Mouse (Mus musculus) embryonic facial prominence, embryonic 12.5 days (tissue): ENCODE results near the gene Gm20422. TPM values are rescaled to one million over a fixed set of nuclear protein-coding genes. Genes with fewer than 3 reads are reported as not detected.
"Not testable (repeated sequence)": the region's sequence is repeated elsewhere in the genome, so short reads cannot be mapped to it uniquely, and the experiment has no call there.

Experiments
- ATAC-seq: fragments of 200-750 bp; cut with Nextera tagmentation; 2 replicates; pipeline ENCODE4 v1.8.0; 2017; ENCODE audit not compliant: insufficient number of reproducible peaks, insufficient read depth, low FRiP score, low TSS enrichment
- H3K27ac ChIP-seq: fragments of 300-500 bp; sonication (generic); 2 replicates; pipeline ENCODE4 v1.5.1; 2016; ENCODE audit warnings: mild to moderate bottlenecking
- H3K27me3 ChIP-seq: fragments of 300-500 bp; sonication (generic); 2 replicates; pipeline ENCODE4 v1.6.1; 2016; ENCODE audit warnings: mild to moderate bottlenecking, moderate library complexity
- H3K36me3 ChIP-seq: fragments of 300-500 bp; sonication (generic); 2 replicates; pipeline ENCODE4 v1.6.1; 2016; ENCODE audit warnings: mild to moderate bottlenecking
- H3K4me1 ChIP-seq: fragments of 300-500 bp; sonication (generic); 2 replicates; pipeline ENCODE4 v1.6.1; 2016
- H3K4me2 ChIP-seq: fragments of 300-500 bp; sonication (generic); replicated peaks from 2 replicates; pipeline ENCODE4 v1.6.1; 2016; ENCODE audit warnings: mild to moderate bottlenecking, moderate library complexity
- H3K4me3 ChIP-seq: fragments of 300-500 bp; sonication (generic); 2 replicates; pipeline ENCODE4 v1.5.1; 2016; ENCODE audit warnings: mild to moderate bottlenecking
- H3K9ac ChIP-seq: fragments of 300-500 bp; sonication (generic); 2 replicates; pipeline ENCODE4 v1.6.1; 2016; ENCODE audit warnings: mild to moderate bottlenecking, moderate library complexity
- H3K9me3 ChIP-seq: fragments of 300-500 bp; sonication (generic); 2 replicates; pipeline ENCODE4 v1.6.1; 2016; ENCODE audit warnings: mild to moderate bottlenecking, moderate library complexity
- WGBS: fragments of 180-500 bp; shearing (Covaris S2); methylation state at CpG from one replicate; pipeline ENCODE4 v1.1.7; 2016; 5-methylcytosine and 5-hydroxymethylcytosine counted together
- polyA plus RNA-seq: library from polyadenylated mRNA; unstranded; fragments of >200 nt; fragmentation: Nextera tagmentation; extraction: Ambion mirVana; gene quantifications from 2 replicates; pipeline ENCODE4 v1.2.1, GENCODE M21; 2016

Gene Gm20422
- polyA plus RNA-seq, 1 experiment from 2014 or later: not detected

GRCm38 (mm10) chr8:69752437-69752836 is 22.2 kb downstream of the Gm20422 start:
- H3K27me3 ChIP-seq: no peaks in the 10 kb centered on the region
- peaks cover 17% of the 10 kb centered on the region for H3K36me3 ChIP-seq
- ATAC-seq: no peak
- no peak overlapping the region for H3K4me2 ChIP-seq
- H3K27ac ChIP-seq: no peak overlapping the region
- no peaks in the 10 kb centered on the region for H3K9me3 ChIP-seq
- 95% methylated on average over 2 of the region's 2 CpGs for WGBS
- no peak overlapping the region for H3K9ac ChIP-seq
- no peak overlapping the region for H3K4me3 ChIP-seq
- 0 out of 2 replicates have a peak, but pooled peaks cover 5% of the 10 kb centered on the region for H3K4me1 ChIP-seq

DNA sequence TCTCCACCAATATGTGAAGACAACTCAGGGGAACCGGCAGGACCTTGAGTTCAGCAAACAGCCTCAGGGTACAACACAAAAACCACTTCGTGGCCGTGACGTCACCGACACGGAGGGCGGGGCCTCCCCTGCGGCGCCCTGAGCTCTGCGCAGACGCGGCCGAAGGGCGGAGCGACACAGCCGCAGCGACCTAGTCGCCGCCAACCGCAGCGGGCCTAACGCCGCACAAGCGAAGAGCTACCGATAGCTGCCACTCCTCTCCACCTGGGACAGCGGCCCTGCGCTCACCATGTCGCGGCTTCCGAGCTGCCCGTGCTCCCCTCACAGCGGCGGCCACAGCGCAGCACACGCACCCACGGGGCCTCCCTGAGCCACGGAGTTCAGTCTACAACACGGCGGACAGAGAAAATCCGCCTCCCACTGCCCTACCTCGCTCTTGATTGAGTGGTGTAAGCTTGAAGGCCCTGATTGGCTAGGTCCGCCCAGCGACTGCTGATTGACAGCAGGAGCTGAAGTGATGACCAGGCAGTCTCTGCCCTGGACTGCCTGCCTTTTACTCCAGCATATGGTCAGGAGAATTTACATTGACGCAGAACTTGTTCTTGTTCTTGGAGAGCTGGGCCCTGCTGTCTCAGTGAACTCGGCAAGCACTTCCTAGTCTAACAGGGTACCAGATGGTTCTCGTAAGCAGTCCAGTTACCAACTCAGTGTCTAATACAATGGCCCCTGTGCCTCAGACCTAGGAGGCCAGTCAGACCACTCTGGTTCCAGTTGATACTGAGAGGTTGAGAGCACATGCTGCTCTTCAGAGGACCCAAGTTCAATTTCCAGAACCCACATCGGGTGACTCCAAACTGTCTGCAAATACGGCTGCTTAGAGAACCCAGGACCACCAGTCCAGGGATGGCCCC is 24.9 kb downstream of the Gm20422 start, which contains the start of gene Zfp963:
Zfp963 (minus strand) TSS at position 427 of the 911 bp plus-strand sequence.
- peak within 1 kb of the TSS; percentile 98 for H3K27ac ChIP-seq
- H3K4me1 ChIP-seq: 0 out of 2 replicates have a peak, but pooled peaks cover 5% of the 10 kb centered on the region
- H3K9ac ChIP-seq: peak within 1 kb of the TSS; percentile 78
- 4% methylated on average over 48 of the region's 48 CpGs for WGBS
- H3K4me3 ChIP-seq: peak within 1 kb of the TSS; percentile 69
- 0 out of 2 replicates have a peak, but pooled peaks cover 8% of the 10 kb centered on the region for H3K36me3 ChIP-seq
- peak within 1 kb of the TSS; percentile 54 for H3K4me2 ChIP-seq
- H3K27me3 ChIP-seq: no peaks in the 10 kb centered on the region
- H3K9me3 ChIP-seq: no peaks in the 10 kb centered on the region
- peak; percentile 98 for ATAC-seq

- no peaks in the 10 kb centered on the region for H3K4me1 ChIP-seq
- H3K36me3 ChIP-seq: peaks cover 13% of the 10 kb centered on the region
- H3K27ac ChIP-seq: no peak overlapping the region
- H3K9me3 ChIP-seq: no peaks in the 10 kb centered on the region
- no peak for ATAC-seq
- H3K9ac ChIP-seq: no peak overlapping the region
- H3K4me2 ChIP-seq: no peak overlapping the region
- whole genome bisulfite sequencing: 81% methylated on average over 2 of the region's 2 CpGs
- H3K27me3 ChIP-seq: no peaks in the 10 kb centered on the region
- no peak overlapping the region for H3K4me3 ChIP-seq
Observed at GRCm38 (mm10) chr8:69741231-69741630, 33.5 kb downstream of the Gm20422 start.

DNA sequence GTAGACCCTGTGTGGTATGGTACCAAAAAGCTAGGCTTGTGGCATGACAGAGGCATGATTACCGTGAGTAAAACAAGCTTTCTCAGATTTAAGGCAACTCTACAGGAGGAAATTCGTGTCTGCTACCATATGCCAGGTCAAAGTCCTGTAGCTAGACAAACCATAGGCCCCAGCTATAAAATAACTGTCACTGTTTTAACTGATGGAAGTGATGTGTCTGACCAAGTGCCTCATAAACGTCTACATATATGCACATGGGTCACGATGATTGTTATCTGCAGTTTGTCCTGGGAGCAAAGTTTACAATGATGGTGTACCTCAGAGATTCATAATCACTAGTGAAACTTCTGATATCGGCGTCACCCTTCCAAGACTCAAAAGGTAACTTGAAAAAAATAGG is 33.9 kb downstream of the Gm20422 start:
- peaks cover 13% of the 10 kb centered on the region for H3K36me3 ChIP-seq
- no peaks in the 10 kb centered on the region for H3K9me3 ChIP-seq
- no peak overlapping the region for H3K4me3 ChIP-seq
- no peaks in the 10 kb centered on the region for H3K27me3 ChIP-seq
- no peaks in the 10 kb centered on the region for H3K4me1 ChIP-seq
- H3K27ac ChIP-seq: no peak overlapping the region
- no peak overlapping the region for H3K9ac ChIP-seq
- no peak for ATAC-seq
- H3K4me2 ChIP-seq: no peak overlapping the region
- WGBS: 89% methylated on average over 6 of the region's 6 CpGs

GRCm38 (mm10) chr8:69735495-69735894 is 39.2 kb downstream of the Gm20422 start:
- Histone ChIP-seq H3K4me3 (no peak overlapping the region), H3K9ac (no peak overlapping the region), H3K27ac (no peak overlapping the region), H3K27me3 (no peaks in the 10 kb centered on the region), H3K9me3 (no peaks in the 10 kb centered on the region), H3K4me2 (no peak overlapping the region), H3K36me3 (no peaks in the 10 kb centered on the region), H3K4me1 (no peaks in the 10 kb centered on the region)
- 69% methylated on average over 1 of the region's 1 CpGs for WGBS
- ATAC-seq: no peak

- H3K9ac ChIP-seq: no peak overlapping the region
- H3K36me3 ChIP-seq: peaks cover 7% of the 10 kb centered on the region; the same call in 1 of the 2 replicates
- 0 out of 2 replicates have a peak, but pooled peaks have one; percentile 15 for ATAC-seq
- 43% methylated on average over 5 of the region's 5 CpGs for WGBS
- H3K27ac ChIP-seq: 0 out of 2 replicates have a peak overlapping the region, but pooled peaks have one; percentile 30
- H3K4me1 ChIP-seq: peaks cover 16% of the 10 kb centered on the region
- no peaks in the 10 kb centered on the region for H3K27me3 ChIP-seq
- H3K4me3 ChIP-seq: peak overlapping the region; percentile 89
- no peaks in the 10 kb centered on the region for H3K9me3 ChIP-seq
- H3K4me2 ChIP-seq: peak overlapping the region; percentile 38
Observed at GRCm38 (mm10) chr8:69717232-69717580, 57.5 kb downstream of the Gm20422 start.

DNA sequence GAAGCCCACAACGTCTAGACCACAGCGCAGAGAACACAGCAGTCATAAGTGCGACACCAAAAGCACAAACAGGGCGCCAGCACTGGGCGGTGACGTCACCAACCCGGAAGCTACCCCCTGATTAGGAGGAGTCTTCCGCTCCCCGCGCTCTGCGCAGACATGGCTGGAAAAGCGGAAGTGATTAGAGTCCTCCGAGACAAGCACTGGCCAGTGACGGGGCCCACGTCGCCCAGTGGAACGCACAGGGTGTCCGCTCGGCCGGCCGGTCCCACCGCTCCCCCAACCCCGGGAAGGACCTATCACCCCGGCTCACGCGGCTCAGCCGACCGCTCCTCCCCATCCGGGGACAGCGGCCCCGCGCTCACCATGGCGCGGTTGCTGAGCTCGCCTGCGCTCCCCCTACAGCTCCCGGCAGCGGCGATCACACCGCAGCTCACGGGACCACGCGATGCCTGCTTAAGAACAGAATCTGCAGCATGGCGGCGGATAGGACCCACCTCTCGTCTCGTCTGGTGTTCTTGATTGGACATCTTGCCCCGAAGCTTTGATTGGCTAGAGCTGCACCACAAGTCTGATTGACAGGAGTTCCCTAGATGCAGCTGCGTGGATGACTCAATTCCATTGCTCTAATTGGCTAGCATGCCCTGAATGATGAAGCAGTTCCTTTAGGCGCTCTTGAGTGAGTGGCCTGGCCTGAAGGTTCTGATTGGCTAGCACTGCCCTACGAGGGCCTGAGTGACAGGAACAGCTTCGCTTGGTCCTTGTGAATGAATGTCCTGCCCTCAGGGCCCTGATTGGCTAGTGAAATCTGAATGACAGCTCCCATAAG is 58.1 kb downstream of the Gm20422 start:
- H3K36me3 ChIP-seq: peaks cover 13% of the 10 kb centered on the region
- peak overlapping the region; percentile 95 for H3K9ac ChIP-seq
- under 1% methylated on average over 49 of the region's 52 CpGs for WGBS

GRCm38 (mm10) chr8:69715366-69715765 is 59.3 kb downstream of the Gm20422 start:
- H3K27me3 ChIP-seq: no peaks in the 10 kb centered on the region
- H3K36me3 ChIP-seq: peaks cover 17% of the 10 kb centered on the region
- peak overlapping the region; percentile 36 for H3K9ac ChIP-seq
- 86% methylated on average over 6 of the region's 6 CpGs for WGBS
- H3K4me2 ChIP-seq: peak overlapping the region; percentile 49
- peaks cover 16% of the 10 kb centered on the region for H3K4me1 ChIP-seq
- no peak overlapping the region for H3K27ac ChIP-seq
- H3K9me3 ChIP-seq: no peaks in the 10 kb centered on the region
- ATAC-seq: no peak
- H3K4me3 ChIP-seq: peak overlapping the region; percentile 89

More for the DNA sequence above, 58.1 kb downstream of the Gm20422 start:
- Histone ChIP-seq H3K4me3 (peak overlapping the region; percentile 89), H3K27me3 (no peaks in the 10 kb centered on the region), H3K4me1 (peaks cover 16% of the 10 kb centered on the region), H3K27ac (peak overlapping the region; percentile 100), H3K4me2 (peak overlapping the region; percentile 49), H3K9me3 (no peaks in the 10 kb centered on the region)
- ATAC-seq: peak; percentile 99

GRCm38 (mm10) chr8:69713516-69713915 is 61.2 kb downstream of the Gm20422 start:
- Histone ChIP-seq H3K9me3 (no peaks in the 10 kb centered on the region), H3K27me3 (no peaks in the 10 kb centered on the region), H3K4me2 (no peak overlapping the region), H3K9ac (no peak overlapping the region), H3K4me3 (no peak overlapping the region), H3K27ac (no peak overlapping the region), H3K36me3 (peaks cover 33% of the 10 kb centered on the region), H3K4me1 (peaks cover 16% of the 10 kb centered on the region)
- 86% methylated on average over 8 of the region's 8 CpGs for WGBS
- ATAC-seq: no peak

- WGBS: 95% methylated on average over 7 of the region's 10 CpGs
- not testable (repeated sequence) for H3K9ac ChIP-seq, H3K4me2 ChIP-seq, H3K4me3 ChIP-seq, ATAC-seq, H3K9me3 ChIP-seq, H3K27me3 ChIP-seq, H3K27ac ChIP-seq
- peaks cover 16% of the 10 kb centered on the region for H3K4me1 ChIP-seq
- peaks cover 62% of the 10 kb centered on the region for H3K36me3 ChIP-seq
Observed at GRCm38 (mm10) chr8:69710624-69711023, 64.1 kb downstream of the Gm20422 start, which contains the start of gene Zfp869. Gene Zfp869, minus strand, starts transcription at chr8:69710724.

DNA sequence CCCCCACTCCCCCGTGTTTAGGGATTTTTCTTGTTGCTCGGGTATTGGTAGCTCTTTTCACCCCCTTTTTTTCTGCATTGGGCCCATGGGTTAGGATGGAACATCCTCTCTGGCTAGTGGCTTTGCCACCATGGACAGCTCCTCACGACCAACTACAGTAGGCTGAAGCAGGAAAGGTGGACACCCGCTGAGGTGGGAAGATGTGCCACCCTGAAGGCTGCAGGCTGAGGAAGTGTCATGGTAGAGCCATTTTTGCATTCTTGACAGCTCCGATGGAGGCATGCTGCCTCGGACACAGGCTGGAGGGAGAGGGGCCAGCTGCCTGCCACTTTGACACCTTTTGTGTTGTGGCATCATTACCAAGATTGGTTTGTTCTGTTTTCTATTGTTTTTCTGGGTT is 72.9 kb downstream of the Gm20422 start:
- H3K9me3 ChIP-seq: no peaks in the 10 kb centered on the region
- peaks cover 41% of the 10 kb centered on the region for H3K36me3 ChIP-seq
- no peak for ATAC-seq
- H3K27me3 ChIP-seq: no peaks in the 10 kb centered on the region
- no peak overlapping the region for H3K4me3 ChIP-seq
- no peak overlapping the region for H3K4me2 ChIP-seq
- H3K4me1 ChIP-seq: no peaks in the 10 kb centered on the region
- H3K27ac ChIP-seq: no peak overlapping the region
- 76% methylated on average over 6 of the region's 6 CpGs for WGBS
- H3K9ac ChIP-seq: no peak overlapping the region
